Mouse (Mus musculus) MN1 (cell line): Measurements from ENCODE around the gene Dst.

Experiments
- DNase-seq: peaks from one replicate; pipeline ENCODE4 v3.0.0-alpha.2; 2016; ENCODE audit warnings: low spot score

Dst gene

GRCm38 (mm10) chr1:33980420-33980819, 72.4 kb downstream of the Dst start:
- no peak for DNase-seq

DNA sequence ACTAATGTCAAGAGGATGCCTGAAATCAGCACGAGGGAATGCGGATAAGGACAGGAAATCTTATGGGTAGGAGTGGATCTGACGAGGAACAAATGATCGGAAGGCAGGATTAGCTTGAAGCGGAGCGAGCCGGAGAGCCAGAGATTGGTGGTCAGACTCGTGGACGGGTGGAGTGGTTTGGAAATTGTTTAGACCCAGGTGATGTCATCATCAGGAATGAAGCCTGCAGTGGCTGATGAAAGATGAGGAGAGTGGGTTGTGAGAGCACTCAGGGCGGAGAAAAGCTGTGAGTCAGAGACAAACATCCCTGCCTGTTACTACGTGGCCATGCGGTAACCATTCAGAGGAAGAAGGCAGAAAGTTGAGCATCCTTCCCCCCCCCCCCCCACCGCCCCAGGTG, 81.6 kb downstream of the Dst start:
- DNase-seq = peak; percentile 51

DNA sequence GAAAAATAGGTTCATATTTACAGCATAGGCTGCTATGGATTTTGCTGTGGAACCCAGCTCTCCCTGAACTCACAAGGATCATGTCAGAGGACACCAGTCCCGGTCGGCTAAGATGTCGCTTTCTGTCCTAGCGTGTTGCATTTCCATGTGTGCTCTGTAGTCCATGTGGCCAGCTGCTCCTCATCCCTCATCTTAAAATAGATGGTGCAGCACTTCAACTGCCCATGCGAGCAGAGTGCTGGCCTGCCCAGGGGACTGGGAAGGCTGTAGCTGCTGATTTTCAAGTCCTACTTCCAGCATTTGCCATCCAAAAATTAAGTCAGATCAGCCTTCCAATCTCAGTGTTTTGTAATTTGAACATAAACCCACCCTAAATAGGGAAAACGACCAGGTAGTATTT, 83.0 kb downstream of the Dst start:
- DNase-seq = no peak

DNA sequence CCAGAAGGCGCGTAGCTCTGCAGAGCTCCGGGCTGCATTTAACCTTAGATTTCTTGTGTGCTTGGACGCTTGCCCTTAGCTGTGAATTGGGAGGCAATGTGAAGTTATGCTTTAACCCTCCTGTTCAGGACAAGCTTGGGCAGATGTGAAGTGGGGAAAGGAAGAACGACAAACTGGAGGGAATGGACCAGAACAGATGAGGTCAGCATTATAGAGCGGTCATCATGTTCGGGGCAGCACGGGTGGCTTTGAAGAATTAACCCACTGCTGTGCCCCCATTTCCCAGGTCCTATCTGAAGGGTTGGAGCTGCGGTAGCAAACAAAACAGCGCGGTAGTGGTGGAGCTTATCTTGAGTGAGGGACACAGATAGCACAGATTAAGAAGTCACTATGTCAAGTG, 84.8 kb downstream of the Dst start:
- no peak for DNase-seq

DNA sequence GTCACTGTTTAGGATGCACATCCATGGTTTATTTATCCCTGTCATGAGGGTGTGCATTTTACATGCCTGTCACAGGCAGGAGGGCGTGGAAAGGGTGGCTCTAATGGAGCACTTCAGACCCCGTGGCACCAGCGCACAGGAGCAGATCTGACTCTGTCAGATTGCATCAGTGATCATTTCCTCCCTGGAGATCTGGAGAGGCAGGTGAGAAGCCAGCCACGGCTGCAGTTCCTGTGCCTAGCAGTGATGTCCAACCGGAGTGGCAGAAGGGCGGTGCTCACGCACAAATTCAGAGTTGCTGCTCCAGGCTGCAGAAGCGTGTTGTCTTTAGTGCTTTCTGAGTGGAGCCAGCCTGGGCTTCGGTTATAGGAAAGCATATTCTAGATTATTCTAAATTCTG, 86.2 kb downstream of the Dst start:
- peak; percentile 60 for DNase-seq

GRCm38 (mm10) chr1:33995386-33995785, 87.4 kb downstream of the Dst start:
- DNase-seq = no peak

GRCm38 (mm10) chr1:33996105-33996887, 88.3 kb downstream of the Dst start:
- DNase-seq = no peak

DNA sequence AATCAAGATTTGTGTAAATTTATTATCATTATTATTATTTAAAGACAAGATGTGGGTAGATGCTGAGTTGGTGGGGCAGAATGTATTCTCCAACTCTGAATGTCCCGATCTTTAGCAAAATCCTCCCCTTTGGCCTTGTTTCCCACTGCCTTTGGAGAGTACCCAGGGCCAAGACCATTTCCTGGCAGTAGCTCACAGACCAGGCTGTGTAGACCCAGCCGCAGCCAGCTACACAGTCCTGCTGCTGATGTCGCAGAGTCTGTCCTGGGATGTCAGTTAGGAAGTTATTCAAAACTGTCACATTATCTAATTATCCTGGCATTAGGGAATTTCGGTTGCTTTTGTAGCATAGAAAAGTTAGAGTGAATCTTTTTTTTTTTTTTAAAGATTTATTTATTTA, 94.3 kb downstream of the Dst start:
- no peak for DNase-seq

DNA sequence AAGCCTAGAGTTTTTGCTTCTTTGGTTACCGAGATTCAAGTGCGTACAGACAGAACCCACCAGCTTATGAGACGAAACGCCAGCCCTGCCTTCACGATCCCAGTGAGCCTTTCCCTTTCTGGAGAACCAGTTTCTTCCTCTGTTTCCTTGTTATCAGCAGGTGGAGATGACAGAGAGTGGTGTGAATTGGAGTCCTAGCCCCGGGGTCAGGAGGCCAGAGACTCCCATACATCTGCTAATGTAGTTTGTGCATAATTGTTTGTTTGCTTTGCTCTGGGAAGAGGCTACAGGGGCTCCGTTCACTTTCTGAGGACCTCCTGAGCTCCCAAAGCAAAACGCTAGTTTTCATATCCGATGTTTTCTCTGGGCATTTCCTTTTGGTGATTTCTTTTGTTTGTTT, 94.9 kb downstream of the Dst start:
- no peak for DNase-seq

- DNase-seq = no peak
These were observed 97.3 kb downstream of the Dst start for GRCm38 (mm10) chr1:34005238-34005725.

- peak; percentile 92 for DNase-seq
These were observed 98.0 kb downstream of the Dst start for GRCm38 (mm10) chr1:34005726-34006638.

DNA sequence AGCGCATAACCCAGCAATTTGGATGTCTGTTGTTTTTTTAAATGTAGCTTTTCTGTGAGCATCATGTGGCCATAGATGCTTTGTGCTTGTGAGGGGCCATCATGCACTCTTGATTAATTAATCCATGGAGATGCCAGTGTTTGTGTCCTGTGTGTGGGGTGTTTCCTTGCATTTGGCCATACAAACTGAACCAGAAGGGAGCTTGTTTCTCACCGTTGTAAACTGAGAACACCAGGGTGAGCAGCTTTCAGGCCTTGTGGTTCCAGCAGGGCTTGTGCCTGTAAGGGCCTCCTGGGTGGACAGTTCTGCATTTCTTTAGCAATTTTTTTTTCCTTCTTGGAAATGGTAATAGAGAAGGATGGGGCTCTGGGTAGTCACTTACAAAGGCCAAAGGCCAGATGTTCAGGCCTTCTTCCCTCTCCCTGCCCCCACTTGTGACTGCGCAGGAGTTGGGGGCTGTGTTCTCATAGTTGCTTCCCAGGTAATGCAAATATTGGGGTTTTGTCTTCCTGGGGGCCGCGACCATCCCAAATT, 98.9 kb downstream of the Dst start:
- no peak for DNase-seq

- peak; percentile 39 for DNase-seq
These were observed 99.4 kb downstream of the Dst start for GRCm38 (mm10) chr1:34007379-34007778.

DNA sequence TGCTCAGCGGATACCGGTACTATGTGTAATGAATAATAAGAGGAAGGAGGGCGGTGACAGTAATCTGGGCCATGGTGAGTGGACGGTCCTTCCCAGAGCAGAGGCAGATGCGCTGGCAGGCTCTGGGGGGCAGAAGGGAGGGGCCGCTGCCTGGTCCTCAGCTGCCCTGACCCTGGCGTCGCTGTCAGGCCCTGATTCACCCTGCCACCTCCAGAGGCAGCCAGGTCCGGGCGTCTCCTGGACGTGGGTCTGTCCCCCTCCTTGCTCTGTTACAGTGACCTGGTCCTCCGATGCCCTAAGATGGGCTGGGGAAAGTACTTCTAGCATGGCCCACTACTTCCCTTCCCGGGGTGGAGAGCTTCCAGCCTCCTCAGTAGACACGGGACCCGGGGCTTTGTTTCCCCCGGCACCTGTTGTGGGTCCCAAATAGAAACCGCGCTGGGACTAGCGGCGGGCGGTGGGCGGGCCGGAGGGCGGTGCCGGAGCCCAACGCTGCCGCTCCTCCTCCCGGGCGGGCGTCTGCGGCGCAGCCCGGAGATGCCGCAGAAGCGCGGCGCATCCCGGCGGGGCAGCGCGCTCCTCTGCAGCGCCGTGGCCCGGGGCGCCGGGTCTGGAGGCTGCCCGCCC, 103.1 kb downstream of the Dst start:
- DNase-seq = peak; percentile 92

DNA sequence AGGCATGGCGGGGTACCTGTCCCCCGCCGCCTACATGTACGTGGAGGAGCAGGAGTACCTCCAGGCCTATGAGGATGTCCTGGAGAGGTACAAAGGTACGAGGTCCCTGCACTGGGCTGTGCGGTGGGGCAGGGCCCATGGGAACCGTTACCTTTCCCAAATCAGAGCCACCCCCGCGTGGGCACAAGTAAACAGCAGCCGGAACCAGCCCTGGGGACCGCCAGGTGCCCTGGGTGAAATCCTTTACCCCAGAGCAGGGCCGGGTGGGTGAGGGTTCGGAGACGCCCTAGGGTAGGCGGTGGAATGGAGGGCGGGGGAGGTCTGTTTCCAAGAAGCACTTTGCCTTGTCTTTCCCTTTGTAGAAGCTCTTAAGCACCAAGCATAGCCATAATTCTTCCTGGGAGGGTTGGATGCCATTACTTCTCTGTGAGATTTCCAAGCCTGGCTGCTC, 103.8 kb downstream of the Dst start:
- peak; percentile 60 for DNase-seq

DNA sequence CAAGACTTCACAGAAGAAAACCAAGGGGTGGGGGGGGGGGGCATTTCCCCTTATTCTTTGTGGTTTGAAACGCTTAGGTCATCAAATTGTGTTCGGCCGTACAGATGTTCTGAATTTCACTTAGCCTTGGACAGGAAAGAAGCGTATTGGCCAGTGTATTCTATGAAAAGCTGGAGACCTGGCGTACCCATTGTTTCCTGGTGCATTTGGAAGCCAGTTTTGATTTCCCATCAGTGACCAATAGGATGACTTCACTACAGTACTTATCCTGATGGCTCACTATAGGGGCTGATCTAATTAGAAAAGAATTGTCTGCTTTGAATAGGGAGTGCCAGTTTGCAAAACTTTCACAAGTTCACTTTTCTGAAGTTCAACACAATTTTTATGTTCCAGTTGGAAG, 105.5 kb downstream of the Dst start:
- no peak for DNase-seq

DNA sequence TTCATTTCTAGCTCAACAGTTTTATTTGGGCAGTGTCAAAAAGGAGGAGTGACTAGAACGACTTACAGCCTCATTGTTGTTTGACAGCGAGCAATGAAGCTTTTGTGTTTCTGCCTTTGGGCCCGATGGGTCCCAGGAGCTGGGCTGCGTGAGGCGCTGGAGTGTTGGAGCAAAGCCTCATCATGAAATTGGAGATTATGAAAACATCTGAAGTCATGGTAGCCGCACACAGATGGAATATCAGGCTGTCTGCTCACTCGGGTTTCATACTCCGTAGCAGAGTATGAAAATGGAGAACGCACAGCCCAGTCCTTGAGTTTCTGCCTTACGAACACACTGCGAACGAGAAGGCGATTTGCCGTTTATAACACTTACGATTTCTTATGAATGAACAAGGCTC, 108.8 kb downstream of the Dst start:
- no peak for DNase-seq

DNA sequence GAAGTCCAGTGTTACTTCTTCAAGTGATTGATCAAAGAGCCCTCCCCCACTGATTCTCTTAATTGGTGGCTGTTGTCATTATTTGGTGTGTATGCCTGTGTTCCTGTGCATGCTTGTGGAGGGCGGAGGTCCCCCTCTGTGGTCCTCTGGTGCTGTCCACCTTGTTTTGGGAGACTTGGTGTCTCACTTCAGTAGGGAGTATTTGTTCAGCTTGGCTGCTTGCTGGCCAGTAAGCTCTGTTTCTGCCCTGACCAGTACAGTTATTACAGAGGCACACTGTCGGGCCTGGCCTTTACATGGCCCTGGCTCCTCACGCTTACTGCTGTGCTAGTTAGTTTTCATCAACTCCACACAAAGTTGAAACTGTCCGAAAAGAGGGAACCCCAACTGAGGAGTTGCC, 109.3 kb downstream of the Dst start:
- DNase-seq = no peak

GRCm38 (mm10) chr1:34020599-34020998, 112.6 kb downstream of the Dst start:
- no peak for DNase-seq

GRCm38 (mm10) chr1:34021574-34021973, 113.5 kb downstream of the Dst start:
- DNase-seq = no peak

DNA sequence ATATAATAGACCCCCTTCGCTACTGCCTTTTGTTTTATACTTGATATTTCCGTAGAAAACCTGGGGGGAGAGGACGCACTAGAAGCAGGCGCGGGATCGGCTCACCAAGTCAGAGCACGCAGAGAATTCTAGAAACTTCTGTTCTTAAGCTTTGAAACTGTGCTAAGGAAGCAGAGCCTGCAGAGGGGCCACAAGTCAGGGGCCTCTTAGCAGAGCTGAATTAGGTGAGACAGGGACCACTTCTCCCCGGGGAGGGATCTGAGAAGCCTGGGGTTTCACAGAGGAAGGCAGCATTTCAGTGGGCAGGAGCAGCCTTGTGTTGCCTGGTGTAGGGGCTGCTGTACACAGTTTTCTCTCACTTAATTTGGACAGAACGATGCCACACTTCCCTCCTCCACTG, 115.1 kb downstream of the Dst start:
- DNase-seq = no peak

- DNase-seq = no peak
These were observed 117.9 kb downstream of the Dst start for GRCm38 (mm10) chr1:34025879-34026278.
